Mouse (Mus musculus): ENCODE results near the gene Ifitm10. TPM values are rescaled to one million over a fixed set of nuclear protein-coding genes. Genes with fewer than 3 reads are reported as not detected.
A peak's percentile ranks its signal among the peaks of the same experiment; 100 is the strongest.
"Not testable (repeated sequence)": the region's sequence is repeated elsewhere in the genome, so short reads cannot be mapped to it uniquely, and the experiment has no call there.

Gene Ifitm10
- total RNA-seq, 4 experiments from 2014 or later: 2.7 to 7.8 (median 5.3) TPM

- DNase-seq: no peak
Measured at GRCm38 (mm10) chr7:142320906-142321305, 52.6 kb downstream of the Ifitm10 start.

DNA sequence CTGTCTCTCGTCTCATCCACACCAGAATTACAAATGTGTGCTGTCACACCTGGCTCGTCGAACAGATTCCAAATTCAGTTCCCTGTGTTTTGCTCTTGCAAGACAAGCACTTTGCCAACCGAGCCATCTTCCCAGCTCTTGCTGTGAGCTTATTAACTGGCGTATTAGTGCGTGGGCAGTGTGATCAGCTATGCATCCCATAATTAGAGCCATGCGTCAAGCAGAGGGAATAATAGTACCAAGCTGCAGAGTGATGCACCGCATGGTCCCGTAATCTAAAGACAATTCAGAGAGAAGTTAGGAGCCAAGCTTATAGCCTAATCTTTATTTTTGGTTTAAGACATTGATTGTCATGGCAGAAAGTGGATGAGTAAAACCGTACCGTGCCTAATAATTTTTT is 54.4 kb downstream of the Ifitm10 start:
- no peak for DNase-seq

GRCm38 (mm10) chr7:142317216-142317615 is 56.3 kb downstream of the Ifitm10 start:
- no peak for DNase-seq

DNA sequence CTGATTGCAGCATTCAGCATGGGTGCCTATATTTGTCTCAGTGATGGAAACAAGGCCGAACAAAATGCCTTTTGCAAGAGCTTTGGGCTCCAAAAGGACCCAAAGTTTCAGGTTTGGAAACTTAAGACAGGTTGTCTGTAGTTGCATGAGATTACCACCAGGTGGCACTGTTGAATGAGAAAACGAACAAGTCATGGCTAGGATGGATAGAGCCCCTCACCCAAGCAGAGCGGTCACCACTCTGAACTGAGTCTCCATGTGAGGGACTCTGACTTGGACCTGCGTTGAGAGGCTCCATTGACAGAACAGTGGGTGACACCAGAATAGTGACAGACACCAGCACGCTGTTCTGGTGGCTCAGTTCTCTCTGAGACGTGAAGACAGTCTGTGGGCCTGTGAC is 57.0 kb downstream of the Ifitm10 start:
- DNase-seq: no peak

- DNase-seq: no peak
Measured at GRCm38 (mm10) chr7:142314600-142315285, 58.8 kb downstream of the Ifitm10 start.

GRCm38 (mm10) chr7:142303929-142304328 is 69.6 kb downstream of the Ifitm10 start:
- DNase-seq: not testable (repeated sequence)

DNA sequence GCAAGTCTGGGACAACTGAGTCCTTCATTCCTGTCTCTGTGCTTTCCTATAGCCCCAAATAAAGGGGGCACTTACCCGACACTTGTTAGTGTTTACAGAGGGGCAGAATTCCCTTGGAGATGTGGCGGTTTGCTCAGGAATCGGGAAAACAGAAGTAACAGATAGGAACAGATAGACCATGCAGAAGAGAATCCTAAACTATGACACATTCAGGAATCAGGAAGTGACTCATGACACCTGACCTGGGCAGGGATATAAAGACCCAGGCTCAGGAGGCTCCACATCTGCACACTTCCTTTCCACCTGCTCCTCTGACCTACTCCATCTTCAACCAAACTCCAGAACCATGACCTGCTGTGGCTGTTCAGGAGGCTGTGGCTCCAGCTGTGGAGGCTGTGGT is 70.3 kb downstream of the Ifitm10 start, which contains the start of gene Krtap5-4:
Gene Krtap5-4, plus strand, starts transcription at position 301 of the 400 bp plus-strand sequence.
- no peak for DNase-seq

GRCm38 (mm10) chr7:142297018-142297417 is 76.5 kb downstream of the Ifitm10 start, which contains the start of gene Krtap5-1:
TSS of gene Krtap5-1 (minus strand) at chr7:142297118.
- DNase-seq: not testable (repeated sequence)

- not testable (repeated sequence) for DNase-seq
Measured at GRCm38 (mm10) chr7:142296108-142296507, 77.4 kb downstream of the Ifitm10 start.

DNA sequence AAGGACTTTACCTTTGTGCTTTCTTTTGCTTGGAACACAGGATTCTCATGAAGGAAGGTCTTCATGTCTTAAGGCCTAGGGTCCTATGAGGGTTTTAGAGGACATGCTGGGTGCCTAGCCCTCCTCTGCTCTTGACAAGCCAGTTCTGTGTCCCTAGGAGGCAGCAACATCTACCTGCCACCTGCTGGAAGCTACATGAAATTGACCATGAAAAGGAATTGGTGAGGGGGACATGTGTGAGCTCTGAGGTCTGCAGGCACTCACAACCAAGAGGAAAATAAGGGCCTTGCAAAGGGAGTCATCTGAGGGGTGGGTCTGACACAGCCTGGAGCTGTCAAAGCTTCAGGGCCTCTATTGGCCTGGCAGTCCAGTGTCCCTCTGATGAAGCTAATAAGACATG is 78.1 kb downstream of the Ifitm10 start:
- DNase-seq: no peak

DNA sequence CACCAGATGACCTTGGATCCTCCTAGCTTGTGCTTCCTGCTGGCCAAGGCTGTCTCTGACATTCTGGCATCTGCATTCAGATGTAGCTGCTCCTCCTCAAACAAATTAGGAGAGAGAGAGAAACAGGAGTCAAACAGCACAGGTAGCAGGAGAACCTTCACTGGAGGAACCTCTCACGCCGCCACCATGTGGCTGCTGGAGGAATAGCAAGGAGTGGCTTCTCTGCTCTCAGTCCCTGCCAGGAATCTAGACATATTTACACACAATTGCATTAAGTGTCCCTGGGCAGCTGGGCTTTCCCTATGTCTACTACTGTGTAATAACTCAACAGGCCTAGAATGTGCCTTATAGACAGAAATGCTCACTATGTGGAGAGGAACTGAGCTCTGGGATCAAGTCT is 79.7 kb downstream of the Ifitm10 start:
- not testable (repeated sequence) for DNase-seq

DNA sequence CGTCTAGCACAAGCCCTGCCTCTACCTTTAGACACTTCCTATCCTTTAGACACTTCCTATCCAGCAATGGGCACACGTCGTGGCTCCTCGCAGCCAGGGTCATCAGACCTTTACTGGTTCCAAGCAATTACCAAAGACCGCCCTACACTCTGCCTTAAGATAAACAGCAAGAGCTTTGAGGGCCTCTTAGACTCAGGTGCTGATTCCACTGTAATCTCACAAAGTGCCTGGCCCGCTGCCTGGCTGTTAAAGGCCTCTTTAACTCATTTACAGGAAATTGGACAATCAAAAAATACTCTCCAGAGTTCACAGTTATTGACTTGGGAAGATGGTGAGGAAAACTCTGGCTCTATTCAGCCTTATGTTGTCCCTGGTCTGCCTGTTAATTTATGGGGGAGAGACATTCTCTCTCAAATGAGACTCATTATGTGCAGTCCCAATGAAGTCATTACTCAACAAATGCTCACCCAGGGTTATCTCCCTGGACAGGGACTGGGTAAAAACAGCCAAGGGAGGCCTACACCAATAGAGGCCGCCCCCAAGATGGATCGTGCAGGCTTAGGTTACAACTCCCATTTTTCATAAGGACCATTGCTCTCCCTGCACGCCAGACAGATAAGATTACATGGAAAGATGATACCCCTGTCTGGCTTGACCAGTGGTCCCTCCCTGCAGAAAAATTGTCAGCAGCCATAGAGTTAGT is 87.5 kb downstream of the Ifitm10 start:
- not testable (repeated sequence) for DNase-seq

DNA sequence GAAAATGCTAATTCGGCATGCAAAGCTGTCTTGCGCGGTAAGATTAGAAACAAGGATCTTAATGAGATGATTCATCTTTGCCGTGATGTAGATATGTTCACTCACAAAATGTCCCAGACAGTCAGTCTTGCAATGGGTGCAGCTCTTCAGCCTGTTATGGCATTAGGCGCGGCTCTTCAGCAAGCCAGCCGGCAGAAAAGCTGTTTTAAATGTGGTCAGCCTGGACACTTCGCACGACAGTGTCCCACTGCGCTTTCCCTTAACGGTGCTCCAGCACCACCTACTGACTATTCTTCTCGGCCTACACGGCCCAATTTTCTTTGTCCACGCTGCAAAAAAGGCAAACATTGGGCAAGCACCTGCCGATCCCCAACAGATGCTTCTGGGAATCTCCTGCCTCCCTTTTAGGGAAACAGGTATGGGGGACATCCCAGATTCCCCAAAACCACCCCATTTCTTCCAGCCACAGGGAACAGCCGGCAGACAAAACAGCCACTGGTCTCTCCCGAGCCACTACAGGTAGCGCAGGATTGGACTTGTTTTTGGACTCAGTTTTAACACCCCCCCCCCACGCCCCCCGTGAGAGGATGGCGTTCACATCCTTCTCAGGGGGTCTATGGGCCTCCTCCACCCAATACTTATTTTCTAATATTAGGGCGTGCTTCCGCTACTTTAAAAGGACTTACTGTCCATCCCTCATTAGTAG is 88.3 kb downstream of the Ifitm10 start:
- peak; percentile 34 for DNase-seq

- peak; percentile 84 for DNase-seq
Measured at GRCm38 (mm10) chr7:142284615-142285080, 88.9 kb downstream of the Ifitm10 start.

DNA sequence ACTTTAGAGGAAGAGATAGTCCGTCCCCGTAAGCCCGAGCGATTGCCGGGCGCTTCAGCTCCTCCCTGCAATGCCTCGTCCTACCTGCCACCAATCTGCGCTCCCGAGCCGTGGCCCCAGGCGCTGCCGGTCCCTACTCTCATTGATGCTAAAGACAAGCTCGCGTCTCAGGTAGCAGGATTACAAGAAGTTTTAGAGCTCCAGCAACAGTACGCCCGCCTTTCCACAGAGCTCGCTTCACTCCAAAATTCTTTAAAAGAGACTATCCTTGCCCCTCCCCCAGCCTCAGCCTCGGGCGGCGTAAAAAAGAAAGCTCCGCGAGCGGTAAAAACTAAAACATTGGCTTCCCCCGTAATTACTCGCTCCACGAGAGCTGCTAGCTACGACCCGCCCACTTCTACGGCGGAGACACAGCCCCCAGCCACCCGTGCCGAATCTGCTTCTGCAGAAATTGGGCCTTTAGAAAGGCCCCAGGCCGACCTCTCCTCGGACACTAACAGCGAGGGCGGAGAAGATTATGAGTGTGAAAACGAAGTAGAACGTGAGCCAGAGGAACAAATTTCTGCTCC is 89.4 kb downstream of the Ifitm10 start:
- DNase-seq: peak; percentile 37

DNA sequence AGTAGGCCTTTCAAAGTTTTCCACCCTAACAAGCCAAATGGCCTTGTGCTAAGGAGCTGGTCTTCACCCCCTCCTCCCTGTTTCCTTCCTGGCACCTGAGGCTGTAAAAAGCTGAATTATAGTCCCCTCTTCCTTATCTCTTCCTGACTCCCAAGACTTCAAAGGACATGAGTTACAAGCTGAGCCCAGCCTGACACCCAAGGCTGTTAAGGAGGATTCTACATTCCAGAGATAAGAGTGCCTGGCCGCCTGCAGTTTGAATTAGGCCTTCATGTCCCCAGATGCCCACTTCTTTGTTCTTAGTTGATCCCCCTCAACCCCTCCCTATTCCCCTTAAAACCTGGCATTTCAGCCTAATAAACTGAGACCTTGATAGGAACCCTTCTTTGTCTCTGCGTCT is 90.7 kb downstream of the Ifitm10 start:
- peak; percentile 21 for DNase-seq

GRCm38 (mm10) chr7:142279291-142279690 is 94.3 kb downstream of the Ifitm10 start:
- not testable (repeated sequence) for DNase-seq

DNA sequence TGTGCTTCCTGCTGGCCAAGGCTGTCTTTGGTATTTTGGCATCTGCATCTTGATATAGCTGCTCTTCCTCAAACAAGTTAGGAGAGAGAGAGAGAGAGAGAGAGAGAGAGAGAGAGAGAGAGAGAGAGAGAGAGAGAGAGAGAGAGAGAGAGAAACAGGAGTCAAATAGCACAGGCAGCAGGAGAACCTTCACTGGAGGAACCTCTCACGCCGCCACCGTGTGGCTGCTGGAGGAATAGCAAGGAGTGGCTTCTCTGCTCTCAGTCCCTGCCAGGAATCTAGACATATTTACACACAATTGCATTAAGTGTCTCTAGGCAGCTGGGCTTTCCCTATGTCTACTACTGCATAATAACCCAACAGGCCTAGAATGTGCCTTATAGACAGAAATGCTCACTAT is 95.4 kb downstream of the Ifitm10 start:
- not testable (repeated sequence) for DNase-seq

All from adrenal gland, adult 8-10 months (tissue).